Mouse (Mus musculus) left cerebral cortex, postnatal 4 days (tissue): ENCODE results near the gene Crlf2. TPM values are rescaled to one million over a fixed set of nuclear protein-coding genes. Genes with fewer than 3 reads are reported as not detected.

Experiments
- DNase-seq: peaks from one replicate; pipeline ENCODE4 v3.0.0-alpha.2; 2022
- intact Hi-C: fragments of 180-260 bp; cut with DNase I; formaldehyde crosslinking; loops from one replicate; pipeline ENCODE4 v1.15.1; 2025
- total RNA-seq, 2 experiments: library from RNA; stranded (reverse); gene quantifications; 2 replicates each; pipeline ENCODE4 v1.2.3; 2021

Gene Crlf2
- total RNA-seq, 2 experiments from 2014 or later, result 41.6 to 47.1 TPM

DNA sequence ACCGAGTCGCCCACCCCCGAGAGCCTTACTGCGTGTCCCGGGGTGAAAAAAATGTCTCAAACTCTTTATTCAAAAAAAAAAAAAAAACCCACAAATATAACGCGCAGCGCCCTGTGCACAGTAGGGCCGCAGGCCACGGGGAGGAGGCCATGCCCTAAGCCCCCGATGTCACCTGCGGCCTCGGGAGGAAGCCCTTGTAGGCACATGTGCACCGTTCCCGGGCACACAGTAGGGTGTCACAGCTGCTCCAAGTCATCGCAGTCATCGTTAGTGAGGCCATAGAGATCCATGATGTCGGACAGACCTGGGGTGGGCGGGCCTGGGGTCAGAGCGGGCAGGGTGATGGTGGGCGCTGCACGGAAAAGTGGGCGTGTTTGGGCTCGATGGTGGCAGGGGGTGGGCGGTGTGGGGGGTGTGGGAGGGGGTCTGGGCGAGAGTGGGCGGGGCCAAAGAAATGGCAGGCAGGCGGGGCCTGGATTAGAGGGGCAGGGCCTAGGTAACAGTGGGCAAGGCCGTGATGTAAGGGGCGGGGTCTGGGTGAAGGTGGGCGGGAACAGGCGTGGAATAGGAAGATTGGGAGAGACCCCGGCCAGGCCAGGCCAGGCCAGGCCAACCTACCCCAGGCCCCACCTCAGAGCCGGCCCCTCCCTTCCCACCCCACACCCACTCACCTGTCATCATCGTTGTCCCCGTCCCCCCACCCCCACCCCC lies 8.4 kb downstream of the Crlf2 start:
- intact Hi-C loops, result no loop called here
- peak; percentile 1 for DNase-seq

- peak; percentile 5 for DNase-seq
Observed at GRCm38 (mm10) chr5:109548712-109549111, 10.1 kb downstream of the Crlf2 start.

DNA sequence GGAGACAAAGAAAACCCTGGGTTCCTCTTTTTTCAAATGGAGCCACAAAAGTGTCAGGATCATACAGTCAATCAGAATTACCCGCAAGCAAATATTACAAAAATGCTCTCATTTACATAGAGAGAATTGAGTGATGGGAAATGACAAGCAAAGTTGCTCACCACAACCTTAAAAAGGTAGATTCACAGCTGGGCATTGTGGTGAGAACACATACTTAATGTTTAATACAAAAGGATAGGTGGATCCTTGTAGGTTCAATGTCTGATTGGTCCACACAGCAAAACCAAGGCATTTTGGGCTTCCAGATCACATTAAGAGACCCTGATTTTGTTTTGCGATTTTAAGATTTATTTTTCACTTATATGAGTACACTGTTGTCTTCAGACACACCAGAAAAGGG lies 11.7 kb downstream of the Crlf2 start:
- DNase-seq, result no peak
- intact Hi-C loops, result no loop called here

More at GRCm38 (mm10) chr5:109548712-109549111, 10.1 kb downstream of the Crlf2 start:
- intact Hi-C loops, result no loop called here

DNA sequence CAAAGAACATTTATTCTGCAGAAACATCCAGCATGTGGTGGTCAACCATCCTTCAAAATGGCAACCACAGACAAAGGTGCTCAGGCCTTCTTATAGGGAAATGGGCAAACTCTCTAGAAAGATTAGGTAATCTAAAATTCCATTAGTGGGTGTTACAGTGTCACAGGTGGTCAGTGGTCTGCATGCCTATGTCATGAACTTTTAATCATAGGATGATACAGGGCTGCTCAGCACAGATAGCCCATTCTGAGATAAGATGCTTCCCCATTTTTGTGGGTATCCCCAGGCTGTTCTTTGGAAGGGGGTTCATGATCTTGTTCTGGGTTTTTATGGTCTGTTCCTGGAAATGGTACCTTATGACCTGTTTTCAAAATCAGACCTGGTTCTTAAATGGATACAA lies 49.1 kb downstream of the Crlf2 start:
- intact Hi-C loops, result loop anchor here (5.0 kb wide), 1 partner anchor 628 kb away; the partner anchor contains the start of gene Chfr
- no peak for DNase-seq

- intact Hi-C loops, result loop anchor here (5.0 kb wide), 1 partner anchor 631 kb away; the partner anchor contains the start of gene Chfr
- peak; percentile 1 for DNase-seq
Observed at GRCm38 (mm10) chr5:109506729-109507128, 52.1 kb downstream of the Crlf2 start.

Other genes starting within 250 kb of the Crlf2 start
- not detected for gene Vmn2r16, start 228.8 kb downstream of the Crlf2 start, total RNA-seq
- not detected for gene Vmn2r17, start 139.3 kb downstream of the Crlf2 start, total RNA-seq
- 1 to 10 TPM; 1.9 to 2.2 TPM for gene 5430403G16Rik, start 132.0 kb upstream of the Crlf2 start, total RNA-seq
- gene 4930522L14Rik, start 192.9 kb upstream of the Crlf2 start, total RNA-seq, result 1 to 10 TPM; 2.9 to 3.9 TPM